Mouse (Mus musculus): ENCODE results near the gene Gabra4. TPM values are rescaled to one million over a fixed set of nuclear protein-coding genes. Genes with fewer than 3 reads are reported as not detected.
A peak's percentile ranks its signal among the peaks of the same experiment; 100 is the strongest.

Gene Gabra4
- 21.2 and 22.1 TPM in 2 replicates for polyA plus RNA-seq (2015; fragmentation: Nextera tagmentation; extraction: Ambion mirVana)

- peak within 1 kb of the TSS; percentile 94 for H3K4me2 ChIP-seq
- H3K27ac ChIP-seq (replicated peaks): 0 out of 2 replicates have a peak within 1 kb of the TSS, but pooled peaks have one; percentile 3
- H3K27me3 ChIP-seq (replicated peaks): peaks cover 4% of the 10 kb centered on the region
- peak within 1 kb of the TSS; percentile 67 for H3K4me3 ChIP-seq (replicated peaks)
- H3K36me3 ChIP-seq: no peaks in the 10 kb centered on the region
- H3K4me1 ChIP-seq: peaks cover 17% of the 10 kb centered on the region
- peak within 1 kb of the TSS; percentile 54 for H3K9ac ChIP-seq (replicated peaks)
- H3K9me3 ChIP-seq (replicated peaks): no peaks in the 10 kb centered on the region
- peak; percentile 73 for ATAC-seq (ENCODE audit: low FRiP score)
- 1% methylated on average over 15 of the region's 15 CpGs for WGBS
Measured at GRCm38 (mm10) chr5:71658115-71658497, at the start of gene Gabra4. TSS of gene Gabra4 (minus strand) at chr5:71658308.

- Histone ChIP-seq H3K36me3 (no peaks in the 10 kb centered on the region), H3K27ac (replicated peaks) (peak overlapping the region; percentile 68), H3K27me3 (replicated peaks) (no peaks in the 10 kb centered on the region), H3K4me1 (peaks cover 4% of the 10 kb centered on the region), H3K4me3 (replicated peaks) (peak overlapping the region; percentile 53), H3K4me2 (peak overlapping the region; percentile 65), H3K9ac (replicated peaks) (peak overlapping the region; percentile 61), H3K9me3 (replicated peaks) (no peaks in the 10 kb centered on the region)
- no peak for ATAC-seq (ENCODE audit: low FRiP score)
- 3% methylated on average over 6 of the region's 6 CpGs for WGBS
Measured at GRCm38 (mm10) chr5:71701273-71701614, 43.1 kb upstream of the Gabra4 start.

GRCm38 (mm10) chr5:71700468-71701272, 42.6 kb upstream of the Gabra4 start:
- Histone ChIP-seq H3K27ac (replicated peaks) (peak overlapping the region; percentile 68), H3K9ac (replicated peaks) (peak overlapping the region; percentile 61), H3K4me1 (peaks cover 4% of the 10 kb centered on the region), H3K9me3 (replicated peaks) (no peaks in the 10 kb centered on the region), H3K27me3 (replicated peaks) (no peaks in the 10 kb centered on the region), H3K4me2 (peak overlapping the region; percentile 65), H3K4me3 (replicated peaks) (peak overlapping the region; percentile 53), H3K36me3 (no peaks in the 10 kb centered on the region)
- under 1% methylated on average over 46 of the region's 46 CpGs for WGBS
- peak; percentile 94 for ATAC-seq (ENCODE audit: low FRiP score)

GRCm38 (mm10) chr5:71699696-71700467, 41.8 kb upstream of the Gabra4 start:
- H3K27ac ChIP-seq (replicated peaks): peak overlapping the region; percentile 68

GRCm38 (mm10) chr5:71665593-71665992, 7.5 kb upstream of the Gabra4 start:
- ATAC-seq (ENCODE audit: low FRiP score): no peak
- H3K4me1 ChIP-seq: no peaks in the 10 kb centered on the region
- no peaks in the 10 kb centered on the region for H3K27me3 ChIP-seq (replicated peaks)
- H3K4me3 ChIP-seq (replicated peaks): no peak overlapping the region
- no peak overlapping the region for H3K27ac ChIP-seq (replicated peaks)
- WGBS: 24% methylated on average over 4 of the region's 4 CpGs
- H3K4me2 ChIP-seq: no peak overlapping the region
- no peaks in the 10 kb centered on the region for H3K9me3 ChIP-seq (replicated peaks)
- H3K9ac ChIP-seq (replicated peaks): no peak overlapping the region
- H3K36me3 ChIP-seq: no peaks in the 10 kb centered on the region

More at GRCm38 (mm10) chr5:71699696-71700467, 41.8 kb upstream of the Gabra4 start:
- H3K9ac ChIP-seq (replicated peaks): peak overlapping the region; percentile 61
- WGBS: under 1% methylated on average over 19 of the region's 19 CpGs
- H3K27me3 ChIP-seq (replicated peaks): no peaks in the 10 kb centered on the region
- H3K9me3 ChIP-seq (replicated peaks): no peaks in the 10 kb centered on the region
- H3K36me3 ChIP-seq: no peaks in the 10 kb centered on the region
- peak overlapping the region; percentile 65 for H3K4me2 ChIP-seq
- ATAC-seq (ENCODE audit: low FRiP score): peak; percentile 37; the same call in 1 of the 2 replicates
- H3K4me3 ChIP-seq (replicated peaks): peak overlapping the region; percentile 53
- H3K4me1 ChIP-seq: peaks cover 4% of the 10 kb centered on the region

- H3K4me2 ChIP-seq: peak within 1 kb of the TSS; percentile 94
- peak; percentile 95 for ATAC-seq (ENCODE audit: low FRiP score)
- H3K9me3 ChIP-seq (replicated peaks): no peaks in the 10 kb centered on the region
- H3K4me3 ChIP-seq (replicated peaks): peak within 1 kb of the TSS; percentile 67
- WGBS: under 1% methylated on average over 48 of the region's 49 CpGs
- peaks cover 17% of the 10 kb centered on the region for H3K4me1 ChIP-seq
- H3K36me3 ChIP-seq: no peaks in the 10 kb centered on the region
- 0 out of 2 replicates have a peak within 1 kb of the TSS, but pooled peaks have one; percentile 3 for H3K27ac ChIP-seq (replicated peaks)
- peaks cover 4% of the 10 kb centered on the region for H3K27me3 ChIP-seq (replicated peaks)
- peak within 1 kb of the TSS; percentile 54 for H3K9ac ChIP-seq (replicated peaks)
Measured at GRCm38 (mm10) chr5:71657482-71658114, 510 bp downstream of the Gabra4 start, which contains the start of gene Gabrb1. TSS of gene Gabrb1 (plus strand) at chr5:71658113.

GRCm38 (mm10) chr5:71656771-71657170, 1.3 kb downstream of the Gabra4 start:
- Histone ChIP-seq H3K4me1 (peaks cover 17% of the 10 kb centered on the region), H3K4me2 (peak overlapping the region; percentile 94), H3K4me3 (replicated peaks) (peak overlapping the region; percentile 67), H3K9me3 (replicated peaks) (no peaks in the 10 kb centered on the region), H3K27me3 (replicated peaks) (peaks cover 4% of the 10 kb centered on the region), H3K36me3 (no peaks in the 10 kb centered on the region), H3K9ac (replicated peaks) (peak overlapping the region; percentile 54), H3K27ac (replicated peaks) (no peak overlapping the region)
- WGBS: 11% methylated on average over 10 of the region's 10 CpGs
- no peak for ATAC-seq (ENCODE audit: low FRiP score)

- Histone ChIP-seq H3K9ac (replicated peaks) (no peak overlapping the region), H3K9me3 (replicated peaks) (no peaks in the 10 kb centered on the region), H3K4me3 (replicated peaks) (no peak overlapping the region), H3K27me3 (replicated peaks) (peaks cover 4% of the 10 kb centered on the region), H3K27ac (replicated peaks) (no peak overlapping the region), H3K4me2 (no peak overlapping the region), H3K36me3 (no peaks in the 10 kb centered on the region), H3K4me1 (peaks cover 17% of the 10 kb centered on the region)
- 89% methylated on average over 5 of the region's 5 CpGs for WGBS
- no peak for ATAC-seq (ENCODE audit: low FRiP score)
Measured at GRCm38 (mm10) chr5:71654056-71654455, 4.1 kb downstream of the Gabra4 start.

GRCm38 (mm10) chr5:71648108-71648507, 10.0 kb downstream of the Gabra4 start:
- 67% methylated on average over 2 of the region's 2 CpGs for WGBS
- H3K36me3 ChIP-seq: no peaks in the 10 kb centered on the region
- H3K4me3 ChIP-seq (replicated peaks): no peak overlapping the region
- H3K9ac ChIP-seq (replicated peaks): no peak overlapping the region
- H3K27ac ChIP-seq (replicated peaks): no peak overlapping the region
- no peak overlapping the region for H3K4me2 ChIP-seq
- H3K27me3 ChIP-seq (replicated peaks): no peaks in the 10 kb centered on the region
- no peak for ATAC-seq (ENCODE audit: low FRiP score)
- H3K9me3 ChIP-seq (replicated peaks): no peaks in the 10 kb centered on the region
- H3K4me1 ChIP-seq: no peaks in the 10 kb centered on the region

- H3K36me3 ChIP-seq: no peaks in the 10 kb centered on the region
- no peak overlapping the region for H3K27ac ChIP-seq (replicated peaks)
- ATAC-seq (ENCODE audit: low FRiP score): no peak
- H3K9me3 ChIP-seq (replicated peaks): no peaks in the 10 kb centered on the region
- H3K27me3 ChIP-seq (replicated peaks): no peaks in the 10 kb centered on the region
- H3K4me2 ChIP-seq: no peak overlapping the region
- no peak overlapping the region for H3K9ac ChIP-seq (replicated peaks)
- no peaks in the 10 kb centered on the region for H3K4me1 ChIP-seq
- no peak overlapping the region for H3K4me3 ChIP-seq (replicated peaks)
- 62% methylated on average over 10 of the region's 10 CpGs for WGBS
Measured at GRCm38 (mm10) chr5:71639804-71640203, 18.3 kb downstream of the Gabra4 start.

- no peaks in the 10 kb centered on the region for H3K4me1 ChIP-seq
- H3K9me3 ChIP-seq (replicated peaks): no peaks in the 10 kb centered on the region
- no peak overlapping the region for H3K4me3 ChIP-seq (replicated peaks)
- H3K27me3 ChIP-seq (replicated peaks): no peaks in the 10 kb centered on the region
- no peak overlapping the region for H3K27ac ChIP-seq (replicated peaks)
- no peak overlapping the region for H3K9ac ChIP-seq (replicated peaks)
- H3K36me3 ChIP-seq: no peaks in the 10 kb centered on the region
- WGBS: 89% methylated on average over 3 of the region's 3 CpGs
- no peak overlapping the region for H3K4me2 ChIP-seq
- no peak for ATAC-seq (ENCODE audit: low FRiP score)
Measured at GRCm38 (mm10) chr5:71627820-71628219, 30.3 kb downstream of the Gabra4 start.
